Mouse (Mus musculus): ENCODE measurements around the gene BC016579.

DNA sequence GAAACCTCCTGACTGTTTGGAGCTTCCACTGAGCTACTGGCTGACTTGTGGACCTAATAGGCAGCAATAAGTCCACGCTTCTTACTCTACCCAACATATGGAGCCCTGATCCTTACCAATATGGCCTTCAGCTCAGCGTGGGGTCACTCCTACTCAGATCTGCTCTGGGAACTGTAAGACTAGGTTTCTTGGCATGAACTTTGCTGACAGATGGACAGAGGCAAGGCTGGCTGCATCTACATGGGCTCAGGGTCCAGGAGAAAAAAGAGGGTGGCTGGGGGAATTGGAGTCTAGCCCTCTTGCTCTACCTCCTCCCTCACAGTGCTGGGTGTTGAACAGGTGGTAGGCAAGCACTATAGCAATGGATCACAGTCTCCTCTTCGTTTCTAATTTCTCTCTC lies 33.0 kb upstream of the BC016579 start:
- no peak for TF ChIP-seq EP300 (optimal IDR thresholded peaks at IDR 0.05)
- no peak for TF ChIP-seq CTCF (IDR thresholded peaks at IDR 0.05; ENCODE audit: low read depth)
